Mouse (Mus musculus) kidney, adult 2 months (tissue): Measurements from ENCODE around the gene Foxn3. TPM values are rescaled to one million over a fixed set of nuclear protein-coding genes. Genes with fewer than 3 reads are reported as not detected.

Source experiments
- DNase-seq: peaks from one replicate; pipeline ENCODE4 v3.0.0; 2021
- H3K27ac ChIP-seq: fragments of 200-500 bp; 2 replicates; pipeline ENCODE4 v1.5.1; 2012; ENCODE audit warnings: low read depth, low read length, control low read depth, inconsistent platforms; ENCODE audit not compliant: insufficient read depth
- H3K27me3 ChIP-seq: fragments of 200-500 bp; replicated peaks from 2 replicates; pipeline ENCODE4 v1.6.1; 2012; ENCODE audit warnings: mild to moderate bottlenecking, moderate library complexity, low read length, inconsistent platforms; ENCODE audit not compliant: control insufficient read depth, insufficient read depth
- H3K36me3 ChIP-seq: fragments of 200-500 bp; 2 replicates; pipeline ENCODE4 v1.6.1; 2012; ENCODE audit warnings: mild to moderate bottlenecking, moderate library complexity, low read length, inconsistent platforms; ENCODE audit not compliant: control insufficient read depth, insufficient read depth
- H3K4me1 ChIP-seq: fragments of 200-500 bp; 2 replicates; pipeline ENCODE4 v1.6.1; 2011; ENCODE audit warnings: low read length; ENCODE audit not compliant: control insufficient read depth, insufficient read depth
- H3K4me3 ChIP-seq: fragments of 200-500 bp; 2 replicates; pipeline ENCODE4 v1.5.1; 2011; ENCODE audit warnings: mild to moderate bottlenecking, low read depth, low read length, control low read depth; ENCODE audit not compliant: insufficient read depth
- CTCF ChIP-seq: fragments of 200-500 bp; conservative IDR thresholded peaks from 2 replicates; pipeline ENCODE4 v1.5.1; 2011; ENCODE audit warnings: low read depth, mild to moderate bottlenecking, control low read depth, low read length, moderate library complexity, mixed read lengths; ENCODE audit not compliant: insufficient read depth, insufficient read length
- POLR2A ChIP-seq: fragments of 200-500 bp; IDR thresholded peaks from one replicate; pipeline ENCODE4 v1.6.1; 2011; ENCODE audit warnings: low read depth, low read length, control low read depth
- WGBS: fragments of 180-500 bp; shearing (Covaris S2); methylation state at CpG from one replicate; pipeline ENCODE4 v1.1.7; 2018; 5-methylcytosine and 5-hydroxymethylcytosine counted together
- polyA plus RNA-seq: library from polyadenylated mRNA; depleted of rRNA; stranded (reverse); fragments of >200 nt; gene quantifications from 2 replicates; pipeline ENCODE4 v1.2.3, GENCODE M21; 2012

Gene Foxn3
- polyA plus RNA-seq, 1 experiment = 28.0 TPM

DNA sequence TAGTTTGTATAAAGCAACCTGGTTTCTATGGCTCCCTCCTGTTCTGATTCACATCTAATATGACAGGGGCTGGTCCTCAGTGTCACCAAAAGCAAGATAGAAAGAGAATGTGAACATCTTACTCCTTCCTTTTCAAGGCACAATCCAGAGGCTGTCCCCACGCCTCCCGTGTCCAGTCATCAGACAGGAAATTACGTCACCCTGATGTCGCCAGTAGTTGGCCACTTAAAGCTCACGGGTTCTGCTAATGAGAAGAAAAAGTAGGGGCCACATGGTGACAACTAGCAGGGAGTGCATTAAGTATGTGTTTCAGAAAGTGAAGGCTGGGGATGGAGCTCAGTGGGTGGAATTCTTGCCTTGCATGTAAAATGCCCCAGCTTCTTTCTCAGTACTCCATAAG is 99.1 kb downstream of the Foxn3 start:
- WGBS = 71% methylated on average over 5 of the region's 5 CpGs

DNA sequence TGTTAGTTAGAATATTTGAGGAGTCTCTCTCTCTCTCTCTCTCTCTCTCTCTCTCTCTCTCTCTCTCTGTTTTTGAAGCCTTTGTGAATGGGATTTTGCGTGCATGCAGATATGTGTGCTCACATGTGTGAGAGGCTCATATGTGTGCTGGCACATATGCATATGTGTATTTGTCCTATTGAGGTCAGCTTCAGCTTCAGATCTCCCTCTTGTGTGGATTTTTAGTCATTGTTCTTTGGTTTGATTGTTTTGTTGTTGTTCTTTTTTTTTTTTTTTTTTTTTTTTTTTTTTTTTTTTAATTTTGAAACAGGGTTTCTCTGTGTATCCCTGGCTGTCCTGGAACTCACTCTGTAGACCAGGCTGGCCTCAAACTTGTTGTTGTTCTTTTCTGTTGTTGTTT is 100.5 kb downstream of the Foxn3 start:
- 90% methylated on average over 1 of the region's 1 CpGs for WGBS
- no peak overlapping the region for H3K4me3 ChIP-seq
- H3K36me3 ChIP-seq = no peaks in the 10 kb centered on the region
- no peak for TF ChIP-seq POLR2A
- TF ChIP-seq CTCF = no peak
- H3K27me3 ChIP-seq = no peaks in the 10 kb centered on the region
- no peak overlapping the region for H3K27ac ChIP-seq
- no peaks in the 10 kb centered on the region for H3K4me1 ChIP-seq
- no peak for DNase-seq

More for the DNA sequence above, 99.1 kb downstream of the Foxn3 start:
- H3K27me3 ChIP-seq = no peaks in the 10 kb centered on the region
- no peaks in the 10 kb centered on the region for H3K36me3 ChIP-seq
- no peak for TF ChIP-seq POLR2A
- no peak for TF ChIP-seq CTCF
- no peak overlapping the region for H3K27ac ChIP-seq
- DNase-seq = no peak
- H3K4me1 ChIP-seq = no peaks in the 10 kb centered on the region
- H3K4me3 ChIP-seq = no peak overlapping the region

DNA sequence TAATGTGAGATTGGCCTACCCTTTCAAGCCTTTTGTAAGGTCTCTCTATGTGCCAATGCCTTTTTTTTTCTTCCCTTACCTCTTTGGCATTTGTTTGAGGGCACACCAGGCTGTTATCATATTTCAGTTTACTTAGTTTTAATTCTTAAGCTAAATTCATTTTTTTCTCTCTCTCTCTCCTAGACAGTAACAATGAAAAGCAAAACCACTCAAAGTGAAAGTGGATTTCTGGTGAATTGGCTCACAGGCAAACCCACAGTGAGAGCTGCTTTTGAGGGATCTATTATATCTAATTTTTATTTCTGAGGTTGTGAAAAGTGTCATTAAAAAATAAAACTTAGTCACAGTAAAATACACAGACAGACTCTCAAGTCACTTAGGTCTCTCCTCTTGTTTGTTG is 101.1 kb downstream of the Foxn3 start:
- Histone ChIP-seq H3K27ac (no peak overlapping the region), H3K4me3 (no peak overlapping the region), H3K4me1 (no peaks in the 10 kb centered on the region), H3K27me3 (no peaks in the 10 kb centered on the region), H3K36me3 (no peaks in the 10 kb centered on the region)
- no peak for DNase-seq
- TF ChIP-seq POLR2A = no peak

DNA sequence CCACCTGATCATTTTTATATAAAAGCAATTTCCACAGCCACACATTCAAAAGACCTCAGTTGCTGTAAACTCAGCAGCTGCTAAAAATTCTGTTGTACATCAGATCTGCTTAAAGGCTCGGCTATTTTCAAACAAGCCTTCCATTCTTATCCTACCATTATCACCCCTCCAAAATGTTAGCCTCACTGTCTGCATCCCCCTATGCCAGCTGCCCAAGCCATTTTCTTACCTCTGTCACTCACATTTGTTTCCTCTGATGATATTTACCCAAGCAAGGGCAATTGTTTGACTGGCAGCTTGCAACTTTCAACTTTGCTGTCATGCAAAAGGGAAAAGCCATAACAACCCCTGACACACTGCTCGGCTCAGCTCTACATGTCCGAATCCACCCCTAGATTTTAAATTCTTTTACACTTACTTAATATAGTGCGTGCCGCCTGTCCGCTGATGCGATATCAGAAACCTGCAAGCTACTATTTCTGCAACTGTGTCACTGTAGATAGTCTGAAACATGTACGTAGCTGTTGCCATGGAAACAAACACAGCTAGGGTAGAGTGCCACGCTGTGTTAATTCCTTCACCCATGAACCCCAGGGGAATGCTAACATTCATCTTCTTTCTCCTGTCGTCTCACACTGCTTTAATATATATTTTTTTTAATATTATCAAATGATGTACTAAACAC is 105.7 kb downstream of the Foxn3 start:
- no peak for TF ChIP-seq CTCF
- no peak for TF ChIP-seq POLR2A
- WGBS = 72% methylated on average over 10 of the region's 10 CpGs
- DNase-seq = no peak

DNA sequence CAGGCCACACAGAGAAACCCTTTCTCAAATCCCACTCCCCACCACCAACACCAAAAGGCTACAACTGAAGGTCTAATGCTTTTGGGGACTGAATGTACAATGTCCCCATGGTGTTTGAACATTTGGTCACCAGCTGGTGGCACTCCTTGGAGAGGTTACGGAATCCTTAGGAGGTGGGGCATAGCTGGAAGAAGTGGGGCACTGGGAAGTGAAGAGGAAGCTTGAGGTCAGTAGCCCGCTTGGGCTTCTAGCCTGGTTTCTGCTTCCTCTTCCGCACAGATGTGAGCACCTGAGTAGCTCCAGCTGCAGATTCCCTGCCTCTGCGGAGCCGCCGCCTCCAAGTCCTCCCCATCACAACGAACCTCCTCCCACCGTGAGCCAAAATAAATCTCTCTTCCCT is 107.8 kb downstream of the Foxn3 start:
- DNase-seq = no peak
- Histone ChIP-seq H3K4me1 (no peaks in the 10 kb centered on the region), H3K36me3 (no peaks in the 10 kb centered on the region), H3K4me3 (no peak overlapping the region), H3K27me3 (no peaks in the 10 kb centered on the region), H3K27ac (no peak overlapping the region)
- 95% methylated on average over 8 of the region's 8 CpGs for WGBS
- TF ChIP-seq POLR2A (no peak), CTCF (no peak)

More for the DNA sequence above, 105.7 kb downstream of the Foxn3 start:
- H3K4me1 ChIP-seq = no peaks in the 10 kb centered on the region
- no peak overlapping the region for H3K27ac ChIP-seq
- H3K4me3 ChIP-seq = no peak overlapping the region
- no peaks in the 10 kb centered on the region for H3K27me3 ChIP-seq
- no peaks in the 10 kb centered on the region for H3K36me3 ChIP-seq

DNA sequence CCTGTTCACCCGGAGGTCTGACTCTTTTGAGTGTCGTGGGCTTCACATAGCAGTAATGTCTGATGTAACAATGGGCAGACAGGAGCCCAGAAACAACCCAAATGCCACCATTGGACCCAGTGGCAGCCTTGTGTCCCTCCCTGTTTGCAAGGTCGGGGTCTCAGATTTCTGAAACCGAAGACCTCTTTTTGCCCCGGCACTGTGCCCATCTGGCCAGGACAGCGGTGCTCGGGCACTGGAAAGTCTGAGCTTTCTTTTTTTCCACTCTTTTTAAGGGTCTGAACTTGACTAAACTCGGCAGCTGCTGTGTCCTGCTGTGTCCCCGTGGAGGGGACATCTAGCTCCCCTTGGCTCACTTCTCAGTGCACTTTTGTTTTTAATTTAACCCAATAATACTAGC is 109.0 kb downstream of the Foxn3 start:
- Histone ChIP-seq H3K4me3 (no peak overlapping the region), H3K27me3 (no peaks in the 10 kb centered on the region), H3K4me1 (no peaks in the 10 kb centered on the region), H3K36me3 (no peaks in the 10 kb centered on the region), H3K27ac (no peak overlapping the region)
- WGBS = 46% methylated on average over 9 of the region's 9 CpGs
- TF ChIP-seq CTCF (no peak), POLR2A (no peak)
- no peak for DNase-seq

DNA sequence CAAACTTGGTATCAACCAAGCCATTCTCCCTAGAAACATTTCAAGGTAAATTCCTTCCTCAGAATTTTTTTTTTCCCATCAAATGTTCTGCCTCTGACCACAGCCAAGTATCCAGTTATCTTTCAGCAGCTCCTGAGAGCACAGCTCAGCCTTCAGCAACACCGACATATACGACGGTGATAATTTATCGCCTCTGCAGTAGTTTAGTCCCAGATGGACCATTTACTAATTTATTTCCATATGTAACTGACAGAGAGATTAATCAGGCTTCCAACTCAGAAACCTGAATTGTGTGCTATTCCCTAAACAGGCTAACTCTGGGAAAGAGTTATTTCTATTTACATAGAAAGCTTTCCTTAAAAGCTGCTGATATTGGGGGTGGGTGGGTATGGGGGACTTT is 109.6 kb downstream of the Foxn3 start:
- no peak overlapping the region for H3K27ac ChIP-seq
- DNase-seq = no peak
- H3K36me3 ChIP-seq = no peaks in the 10 kb centered on the region
- no peak for TF ChIP-seq POLR2A
- TF ChIP-seq CTCF = no peak
- no peaks in the 10 kb centered on the region for H3K27me3 ChIP-seq
- no peak overlapping the region for H3K4me3 ChIP-seq
- 76% methylated on average over 4 of the region's 4 CpGs for WGBS
- H3K4me1 ChIP-seq = no peaks in the 10 kb centered on the region

DNA sequence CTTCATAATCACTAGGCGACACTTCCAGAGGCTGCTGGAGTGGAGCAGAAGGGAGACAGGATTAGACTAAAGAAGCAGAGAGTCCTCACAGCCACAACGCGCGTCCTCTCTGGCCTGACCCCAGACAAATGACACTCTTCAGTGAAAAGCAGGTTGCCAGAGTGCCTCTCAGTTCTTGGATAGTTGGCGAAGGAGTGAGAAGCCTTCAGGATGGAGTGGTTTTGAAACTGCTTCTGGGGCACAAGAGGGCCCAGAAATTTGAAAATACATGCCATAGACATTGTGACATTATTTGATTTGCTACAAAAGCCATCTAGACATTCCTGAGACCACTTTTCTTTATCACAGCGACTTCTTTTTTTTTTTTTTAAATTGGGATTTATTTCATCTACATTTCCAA is 113.3 kb downstream of the Foxn3 start:
- DNase-seq = no peak
- Histone ChIP-seq H3K4me1 (peaks cover 1% of the 10 kb centered on the region; the same call in 1 of the 2 replicates), H3K27me3 (no peaks in the 10 kb centered on the region), H3K36me3 (no peaks in the 10 kb centered on the region), H3K27ac (no peak overlapping the region), H3K4me3 (no peak overlapping the region)
- no peak for TF ChIP-seq POLR2A
- TF ChIP-seq CTCF = no peak
- 94% methylated on average over 6 of the region's 6 CpGs for WGBS
